Mouse (Mus musculus) hindbrain, embryonic 10.5 days (tissue): Measurements from ENCODE around the gene Anp32b. TPM values are rescaled to one million over a fixed set of nuclear protein-coding genes. Genes with fewer than 3 reads are reported as not detected.
A peak's percentile ranks its signal among the peaks of the same experiment; 100 is the strongest.

ENCODE experiments used
- DNase-seq: peaks from one replicate; pipeline ENCODE4 v3.0.0-alpha.2; 2017; ENCODE audit warnings: low spot score
- H3K27ac ChIP-seq: fragments of 300-500 bp; sonication (generic); 2 replicates; pipeline ENCODE4 v1.5.1; 2016; ENCODE audit warnings: mild to moderate bottlenecking, moderate library complexity
- H3K27me3 ChIP-seq: fragments of 300-500 bp; sonication (generic); 2 replicates; pipeline ENCODE4 v1.6.1; 2016; ENCODE audit warnings: mild to moderate bottlenecking; ENCODE audit not compliant: poor library complexity, insufficient read depth, severe bottlenecking
- H3K36me3 ChIP-seq: fragments of 300-500 bp; sonication (generic); 2 replicates; pipeline ENCODE4 v1.6.1; 2016; ENCODE audit warnings: mild to moderate bottlenecking, moderate library complexity
- H3K4me1 ChIP-seq: fragments of 300-500 bp; sonication (generic); replicated peaks from 2 replicates; pipeline ENCODE4 v1.6.1; 2016; ENCODE audit warnings: mild to moderate bottlenecking
- H3K4me3 ChIP-seq: fragments of 300-500 bp; sonication (generic); 2 replicates; pipeline ENCODE4 v1.5.1; 2016; ENCODE audit warnings: mild to moderate bottlenecking, moderate library complexity
- H3K9me3 ChIP-seq: fragments of 300-500 bp; sonication (generic); 2 replicates; pipeline ENCODE4 v1.6.1; 2016; ENCODE audit warnings: mild to moderate bottlenecking, moderate library complexity
- WGBS: fragments of 180-500 bp; shearing (Covaris S2); methylation state at CpG from one replicate; pipeline ENCODE4 v1.1.7; 2016; 5-methylcytosine and 5-hydroxymethylcytosine counted together
- polyA plus RNA-seq: library from polyadenylated mRNA; unstranded; fragments of >200 nt; fragmentation: Nextera tagmentation; extraction: Ambion mirVana; gene quantifications from 2 replicates; pipeline ENCODE4 v1.2.1, GENCODE M21; 2016

Anp32b gene
- polyA plus RNA-seq, 1 experiment from 2014 or later, result 250 TPM

- Histone ChIP-seq H3K27me3 (peaks cover 82% of the 10 kb centered on the region), H3K27ac (no peak overlapping the region), H3K36me3 (peaks cover 74% of the 10 kb centered on the region), H3K4me1 (peaks cover 20% of the 10 kb centered on the region), H3K4me3 (no peak overlapping the region), H3K9me3 (no peaks in the 10 kb centered on the region)
- WGBS, result 35% methylated on average over 3 of the region's 3 CpGs
- peak; percentile 60 for DNase-seq
Observed at GRCm38 (mm10) chr4:46498511-46498910, 47.8 kb downstream of the Anp32b start.

- H3K27ac ChIP-seq, result no peak overlapping the region
- peaks cover 21% of the 10 kb centered on the region for H3K4me1 ChIP-seq
- DNase-seq, result peak; percentile 49
- H3K27me3 ChIP-seq, result peaks cover 82% of the 10 kb centered on the region
- no peak overlapping the region for H3K4me3 ChIP-seq
- H3K36me3 ChIP-seq, result peaks cover 74% of the 10 kb centered on the region
- 14% methylated on average over 4 of the region's 4 CpGs for WGBS
- no peaks in the 10 kb centered on the region for H3K9me3 ChIP-seq
Observed at GRCm38 (mm10) chr4:46498976-46499375, 48.3 kb downstream of the Anp32b start.

- peaks cover 51% of the 10 kb centered on the region for H3K36me3 ChIP-seq
- peaks cover 79% of the 10 kb centered on the region for H3K27me3 ChIP-seq
- 68% methylated on average over 16 of the region's 16 CpGs for WGBS
- no peak overlapping the region for H3K4me3 ChIP-seq
- no peaks in the 10 kb centered on the region for H3K9me3 ChIP-seq
- no peak for DNase-seq
- H3K4me1 ChIP-seq, result peaks cover 33% of the 10 kb centered on the region
- 0 out of 2 replicates have a peak overlapping the region, but pooled peaks have one; percentile 42 for H3K27ac ChIP-seq
Observed at GRCm38 (mm10) chr4:46502606-46503502, 52.2 kb downstream of the Anp32b start.

- H3K4me1 ChIP-seq, result peaks cover 25% of the 10 kb centered on the region
- H3K27me3 ChIP-seq, result peaks cover 79% of the 10 kb centered on the region
- no peak overlapping the region for H3K4me3 ChIP-seq
- H3K9me3 ChIP-seq, result no peaks in the 10 kb centered on the region
- no peak for DNase-seq
- H3K36me3 ChIP-seq, result peaks cover 51% of the 10 kb centered on the region
- WGBS, result 80% methylated on average over 3 of the region's 3 CpGs
- H3K27ac ChIP-seq, result no peak overlapping the region
Observed at GRCm38 (mm10) chr4:46503881-46504280, 53.2 kb downstream of the Anp32b start.

GRCm38 (mm10) chr4:46505361-46506057 is 54.8 kb downstream of the Anp32b start:
- no peak for DNase-seq
- peaks cover 38% of the 10 kb centered on the region for H3K36me3 ChIP-seq
- H3K27ac ChIP-seq, result no peak overlapping the region
- no peak overlapping the region for H3K4me3 ChIP-seq
- peaks cover 65% of the 10 kb centered on the region for H3K27me3 ChIP-seq
- 75% methylated on average over 8 of the region's 8 CpGs for WGBS
- H3K9me3 ChIP-seq, result no peaks in the 10 kb centered on the region
- peaks cover 24% of the 10 kb centered on the region for H3K4me1 ChIP-seq

GRCm38 (mm10) chr4:46506801-46507610 is 56.3 kb downstream of the Anp32b start:
- under 1% methylated on average over 94 of the region's 94 CpGs for WGBS
- H3K9me3 ChIP-seq, result no peaks in the 10 kb centered on the region
- H3K4me1 ChIP-seq, result peaks cover 24% of the 10 kb centered on the region
- peak overlapping the region; percentile 77 for H3K27ac ChIP-seq
- H3K4me3 ChIP-seq, result peak overlapping the region; percentile 66
- H3K36me3 ChIP-seq, result peaks cover 23% of the 10 kb centered on the region
- H3K27me3 ChIP-seq, result peaks cover 50% of the 10 kb centered on the region
- peak; percentile 95 for DNase-seq

- Histone ChIP-seq H3K36me3 (peaks cover 14% of the 10 kb centered on the region), H3K4me1 (peaks cover 18% of the 10 kb centered on the region), H3K27ac (no peak overlapping the region), H3K4me3 (peak overlapping the region; percentile 66), H3K9me3 (no peaks in the 10 kb centered on the region), H3K27me3 (peaks cover 41% of the 10 kb centered on the region)
- 12% methylated on average over 16 of the region's 16 CpGs for WGBS
- peak; percentile 69 for DNase-seq
Observed at GRCm38 (mm10) chr4:46507736-46508460, 57.2 kb downstream of the Anp32b start.

GRCm38 (mm10) chr4:46520491-46520890 is 69.8 kb downstream of the Anp32b start:
- no peak overlapping the region for H3K4me3 ChIP-seq
- 88% methylated on average over 2 of the region's 2 CpGs for WGBS
- H3K27ac ChIP-seq, result no peak overlapping the region
- no peaks in the 10 kb centered on the region for H3K36me3 ChIP-seq
- H3K9me3 ChIP-seq, result no peaks in the 10 kb centered on the region
- 0 out of 2 replicates have a peak, but pooled peaks cover 7% of the 10 kb centered on the region for H3K4me1 ChIP-seq
- no peak for DNase-seq
- peaks cover 9% of the 10 kb centered on the region; the same call in 1 of the 2 replicates for H3K27me3 ChIP-seq

GRCm38 (mm10) chr4:46521457-46521856 is 70.8 kb downstream of the Anp32b start:
- H3K4me3 ChIP-seq, result no peak overlapping the region
- H3K36me3 ChIP-seq, result no peaks in the 10 kb centered on the region
- DNase-seq, result no peak
- peaks cover 11% of the 10 kb centered on the region; the same call in 1 of the 2 replicates for H3K27me3 ChIP-seq
- no peak overlapping the region for H3K27ac ChIP-seq
- H3K4me1 ChIP-seq, result 0 out of 2 replicates have a peak, but pooled peaks cover 7% of the 10 kb centered on the region
- no peaks in the 10 kb centered on the region for H3K9me3 ChIP-seq
- WGBS, result 86% methylated on average over 10 of the region's 10 CpGs
